Mouse (Mus musculus) stomach, postnatal 0 days (tissue): ENCODE measurements around the gene Ppara. TPM values are rescaled to one million over a fixed set of nuclear protein-coding genes. Genes with fewer than 3 reads are reported as not detected.

ENCODE experiments used
- ATAC-seq: fragments of 200-750 bp; cut with Nextera tagmentation; 2 replicates; pipeline ENCODE4 v1.8.0; 2017; ENCODE audit not compliant: low FRiP score, low TSS enrichment
- DNase-seq: peaks from one replicate; pipeline ENCODE4 v3.0.0-alpha.2; 2016; ENCODE audit warnings: low spot score
- H3K27ac ChIP-seq: fragments of 300-500 bp; sonication (generic); replicated peaks from 2 replicates; pipeline ENCODE4 v1.5.1; 2014; ENCODE audit warnings: mild to moderate bottlenecking, control low read depth
- H3K27me3 ChIP-seq: fragments of 300-500 bp; sonication (generic); 2 replicates; pipeline ENCODE4 v1.6.1; 2014; ENCODE audit warnings: low read length; ENCODE audit not compliant: control insufficient read depth, insufficient read depth
- H3K36me3 ChIP-seq: fragments of 300-500 bp; sonication (generic); 2 replicates; pipeline ENCODE4 v1.6.1; 2014; ENCODE audit warnings: low read length, mixed read lengths; ENCODE audit not compliant: control insufficient read depth, insufficient read depth
- H3K4me1 ChIP-seq: fragments of 300-500 bp; sonication (generic); replicated peaks from 2 replicates; pipeline ENCODE4 v1.6.1; 2014; ENCODE audit warnings: antibody characterized with exemption; ENCODE audit not compliant: control insufficient read depth, insufficient read depth
- H3K4me2 ChIP-seq: fragments of 300-500 bp; sonication (generic); replicated peaks from 2 replicates; pipeline ENCODE4 v1.6.1; 2014; ENCODE audit warnings: low read depth, mild to moderate bottlenecking, control low read depth, moderate library complexity
- H3K4me3 ChIP-seq: fragments of 300-500 bp; sonication (generic); 2 replicates; pipeline ENCODE4 v1.5.1; 2014; ENCODE audit warnings: low read depth, low read length, control low read depth
- H3K9ac ChIP-seq: fragments of 300-500 bp; sonication (generic); 2 replicates; pipeline ENCODE4 v1.6.1; 2014; ENCODE audit warnings: mild to moderate bottlenecking, low read length, control low read depth, mixed read lengths
- H3K9me3 ChIP-seq: fragments of 300-500 bp; sonication (generic); 2 replicates; pipeline ENCODE4 v1.6.1; 2016; ENCODE audit warnings: low read length; ENCODE audit not compliant: control insufficient read depth
- CTCF ChIP-seq: IDR thresholded peaks from 2 replicates; pipeline ENCODE4 v1.5.1; 2016; ENCODE audit warnings: antibody characterized with exemption, low read depth, mild to moderate bottlenecking, moderate library complexity
- EP300 ChIP-seq: optimal IDR thresholded peaks from 2 replicates; pipeline ENCODE3; 2016; ENCODE audit warnings: antibody characterized with exemption
- WGBS: fragments of 180-500 bp; shearing (Covaris S2); extraction: QIAGEN DNeasy Blood & Tissue Kit; methylation state at CpG from one replicate; pipeline ENCODE4 v1.1.7; 2014; 5-methylcytosine and 5-hydroxymethylcytosine counted together
- polyA plus RNA-seq: library from polyadenylated mRNA; unstranded; fragments of >200 nt; fragmentation: Nextera tagmentation; extraction: Ambion mirVana; gene quantifications from 2 replicates; pipeline ENCODE4 v1.2.1, GENCODE M21; 2015

Gene Ppara
- polyA plus RNA-seq, 1 experiment from 2014 or later: 16.8 TPM

DNA sequence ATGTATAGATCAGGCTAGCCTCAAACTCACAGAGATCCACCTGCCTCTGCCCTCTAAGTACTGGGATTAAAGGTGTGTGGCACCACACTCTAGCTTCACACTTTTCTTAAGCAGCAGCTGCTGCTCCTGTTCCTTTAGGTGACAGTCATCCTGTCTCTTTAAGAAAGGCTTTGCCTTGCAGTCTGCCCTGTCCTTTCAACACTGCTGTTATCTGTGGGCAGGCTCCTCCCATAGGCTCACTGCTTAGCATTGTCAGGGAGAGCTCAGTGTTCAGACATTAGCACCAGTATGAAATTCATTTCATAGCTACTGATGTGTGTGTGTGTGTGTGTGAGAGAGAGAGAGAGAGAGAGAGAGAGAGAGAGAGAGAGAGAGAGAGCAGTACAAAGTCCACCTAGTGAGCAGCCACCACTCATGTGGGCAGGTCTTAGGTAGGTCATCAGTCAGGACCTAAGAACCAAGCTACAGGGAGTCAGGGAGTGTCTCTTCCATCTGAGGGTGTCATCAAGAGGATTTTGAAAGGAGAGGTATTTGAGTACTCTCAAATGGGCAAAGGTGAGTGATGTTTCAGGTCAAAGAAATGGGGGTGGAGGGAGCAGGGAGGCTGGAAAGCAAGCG is 19.4 kb downstream of the Ppara start:
- no peaks in the 10 kb centered on the region for H3K27me3 ChIP-seq
- H3K4me1 ChIP-seq: no peaks in the 10 kb centered on the region
- no peak overlapping the region for H3K27ac ChIP-seq
- no peak overlapping the region for H3K4me3 ChIP-seq
- ATAC-seq (peak; percentile 83), DNase-seq (peak; percentile 22)
- H3K36me3 ChIP-seq: no peaks in the 10 kb centered on the region
- 0 out of 2 replicates have a peak, but pooled peaks cover 2% of the 10 kb centered on the region for H3K9me3 ChIP-seq
- H3K4me2 ChIP-seq: no peak overlapping the region
- TF ChIP-seq EP300: no peak
- no peak for TF ChIP-seq CTCF
- 90% methylated on average over 1 of the region's 1 CpGs for WGBS
- H3K9ac ChIP-seq: no peak overlapping the region

DNA sequence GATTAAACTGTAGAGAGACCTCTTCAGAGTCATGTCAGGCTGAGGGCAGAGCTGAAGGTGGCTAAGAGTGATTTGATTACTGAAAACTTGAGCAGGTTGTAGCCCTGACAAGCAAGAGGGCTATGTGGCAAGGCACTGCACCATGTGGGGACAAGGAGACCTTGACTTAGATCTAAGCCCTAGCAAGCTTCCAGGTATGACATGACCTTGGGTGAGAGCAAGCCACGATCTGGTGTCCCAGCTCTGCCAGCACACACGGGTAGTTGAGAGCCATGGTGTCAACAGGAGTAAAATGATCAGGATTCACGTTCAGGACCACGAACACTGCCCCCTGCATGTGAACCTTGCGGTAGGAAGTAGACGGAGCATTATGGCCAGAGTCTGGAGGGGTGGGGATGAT is 20.4 kb downstream of the Ppara start:
- TF ChIP-seq CTCF: no peak; the same call in 1 of the 2 replicates
- TF ChIP-seq EP300: no peak
- Histone ChIP-seq H3K27ac (no peak overlapping the region), H3K9me3 (0 out of 2 replicates have a peak, but pooled peaks cover 2% of the 10 kb centered on the region), H3K9ac (no peak overlapping the region), H3K36me3 (no peaks in the 10 kb centered on the region), H3K4me3 (no peak overlapping the region), H3K4me2 (no peak overlapping the region), H3K4me1 (no peaks in the 10 kb centered on the region), H3K27me3 (no peaks in the 10 kb centered on the region)
- DNase-seq (no peak), ATAC-seq (0 out of 2 replicates have a peak, but pooled peaks have one; percentile 29)
- WGBS: 70% methylated on average over 6 of the region's 6 CpGs

- no peaks in the 10 kb centered on the region for H3K36me3 ChIP-seq
- TF ChIP-seq EP300 (no peak), CTCF (no peak)
- 0 out of 2 replicates have a peak, but pooled peaks cover 2% of the 10 kb centered on the region for H3K9me3 ChIP-seq
- H3K9ac ChIP-seq: no peak overlapping the region
- no peak overlapping the region for H3K4me3 ChIP-seq
- 81% methylated on average over 7 of the region's 7 CpGs for WGBS
- H3K27ac ChIP-seq: no peak overlapping the region
- H3K27me3 ChIP-seq: no peaks in the 10 kb centered on the region
- H3K4me2 ChIP-seq: no peak overlapping the region
- no peak for ATAC-seq
- no peak for DNase-seq
- H3K4me1 ChIP-seq: no peaks in the 10 kb centered on the region
These were observed 21.8 kb downstream of the Ppara start for GRCm38 (mm10) chr15:85756611-85757010.

GRCm38 (mm10) chr15:85757768-85758167 is 23.0 kb downstream of the Ppara start:
- Histone ChIP-seq H3K9ac (no peak overlapping the region), H3K27ac (no peak overlapping the region), H3K36me3 (no peaks in the 10 kb centered on the region), H3K4me1 (no peaks in the 10 kb centered on the region), H3K9me3 (0 out of 2 replicates have a peak, but pooled peaks cover 2% of the 10 kb centered on the region), H3K4me2 (no peak overlapping the region), H3K27me3 (no peaks in the 10 kb centered on the region), H3K4me3 (no peak overlapping the region)
- no peak for ATAC-seq
- DNase-seq: no peak
- TF ChIP-seq CTCF (peak; percentile 52), EP300 (no peak)
- WGBS: 90% methylated on average over 3 of the region's 3 CpGs

DNA sequence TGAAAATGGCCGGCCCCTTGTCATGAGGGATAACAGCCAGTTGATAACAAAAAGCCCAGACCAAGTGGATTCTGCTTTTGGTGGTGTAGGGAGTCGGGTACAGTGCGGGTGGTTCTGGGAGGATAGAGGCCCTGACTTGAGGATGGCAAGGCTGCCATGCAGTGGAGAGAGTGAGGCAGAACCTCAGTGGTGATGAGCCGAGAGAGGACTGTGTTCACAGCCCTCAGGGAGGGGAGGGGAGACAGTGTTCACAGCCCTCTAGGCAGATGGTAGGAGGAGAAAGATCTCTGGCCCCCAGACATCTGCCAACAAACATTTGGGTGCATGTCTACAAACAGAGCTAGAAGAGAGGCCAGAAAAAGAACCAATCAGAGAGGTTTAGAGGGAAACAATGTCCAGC is 28.0 kb downstream of the Ppara start:
- no peak overlapping the region for H3K4me2 ChIP-seq
- ATAC-seq (no peak), DNase-seq (no peak)
- TF ChIP-seq CTCF: no peak
- TF ChIP-seq EP300: no peak
- H3K27ac ChIP-seq: no peak overlapping the region
- no peak overlapping the region for H3K4me3 ChIP-seq
- H3K9ac ChIP-seq: no peak overlapping the region
- no peaks in the 10 kb centered on the region for H3K36me3 ChIP-seq
- WGBS: 78% methylated on average over 4 of the region's 4 CpGs
- H3K4me1 ChIP-seq: no peaks in the 10 kb centered on the region
- 0 out of 2 replicates have a peak, but pooled peaks cover 2% of the 10 kb centered on the region for H3K9me3 ChIP-seq
- no peaks in the 10 kb centered on the region for H3K27me3 ChIP-seq

- DNase-seq (no peak), ATAC-seq (no peak)
- H3K4me1 ChIP-seq: no peaks in the 10 kb centered on the region
- WGBS: 50% methylated on average over 3 of the region's 3 CpGs
- H3K36me3 ChIP-seq: no peaks in the 10 kb centered on the region
- H3K4me3 ChIP-seq: no peak overlapping the region
- H3K4me2 ChIP-seq: no peak overlapping the region
- no peak overlapping the region for H3K27ac ChIP-seq
- H3K9ac ChIP-seq: no peak overlapping the region
- no peak for TF ChIP-seq CTCF
- TF ChIP-seq EP300: no peak
- no peaks in the 10 kb centered on the region for H3K27me3 ChIP-seq
- no peaks in the 10 kb centered on the region for H3K9me3 ChIP-seq
These were observed 30.2 kb downstream of the Ppara start for GRCm38 (mm10) chr15:85765022-85765421.
